Mouse (Mus musculus) olfactory bulb, adult 2 months (tissue): ENCODE data around the gene Ubr4.

Experiments
- CTCF ChIP-seq: fragments of 200-500 bp; IDR thresholded peaks from 2 replicates; pipeline ENCODE4 v1.5.1; 2012; ENCODE audit warnings: low read depth, mild to moderate bottlenecking, low read length, moderate library complexity; ENCODE audit not compliant: insufficient read depth
- POLR2A ChIP-seq: fragments of 200-500 bp; IDR thresholded peaks from 2 replicates; pipeline ENCODE4 v1.6.1; 2012; ENCODE audit warnings: mild to moderate bottlenecking, low read depth, low read length, moderate library complexity; ENCODE audit not compliant: insufficient read depth

DNA sequence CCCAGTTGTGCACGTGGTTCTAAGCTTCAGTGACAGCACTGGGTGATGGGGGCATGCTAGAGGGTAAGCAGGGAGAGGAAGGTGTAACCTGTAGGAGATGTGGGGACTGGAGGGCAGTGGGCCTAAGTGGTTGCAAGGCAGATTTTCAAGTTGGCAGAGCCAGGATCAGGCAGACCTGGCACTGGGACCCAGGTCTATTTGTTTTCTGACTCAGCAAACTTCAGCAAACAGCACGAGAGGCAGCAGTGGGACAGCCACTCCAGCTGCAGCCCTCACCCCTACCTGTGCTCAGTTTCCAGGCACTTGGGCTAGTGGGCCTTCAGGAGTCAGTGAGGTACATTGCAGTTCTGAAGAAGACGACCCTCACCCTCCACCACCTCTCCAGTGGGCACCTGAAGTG, 4.8 kb downstream of the Ubr4 start:
- TF ChIP-seq POLR2A, result no peak
- no peak for TF ChIP-seq CTCF
